Mouse (Mus musculus) hindbrain, embryonic 11.5 days (tissue): Measurements from ENCODE around the gene Prkag2. TPM values are rescaled to one million over a fixed set of nuclear protein-coding genes. Genes with fewer than 3 reads are reported as not detected.

ENCODE experiments used
- ATAC-seq: fragments of 200-750 bp; cut with Nextera tagmentation; 2 replicates; pipeline ENCODE4 v1.8.0; 2017; ENCODE audit warnings: mild to moderate bottlenecking, moderate TSS enrichment, moderate library complexity; ENCODE audit not compliant: low FRiP score
- DNase-seq: peaks from one replicate; pipeline ENCODE4 v3.0.0-alpha.2; 2015; ENCODE audit warnings: low spot score
- H3K27ac ChIP-seq: fragments of 300-500 bp; sonication (generic); 2 replicates; pipeline ENCODE4 v1.5.1; 2014; ENCODE audit warnings: mild to moderate bottlenecking, low read depth, low read length
- H3K27me3 ChIP-seq: fragments of 300-500 bp; sonication (generic); 2 replicates; pipeline ENCODE4 v1.6.1; 2014; ENCODE audit warnings: mild to moderate bottlenecking, low read length, moderate library complexity, mixed read lengths; ENCODE audit not compliant: control insufficient read depth, insufficient read depth
- H3K36me3 ChIP-seq: fragments of 300-500 bp; sonication (generic); 2 replicates; pipeline ENCODE4 v1.6.1; 2014; ENCODE audit warnings: mild to moderate bottlenecking, low read length, moderate library complexity, mixed read lengths; ENCODE audit not compliant: control insufficient read depth, insufficient read depth
- H3K4me1 ChIP-seq: fragments of 300-500 bp; sonication (generic); replicated peaks from 2 replicates; pipeline ENCODE4 v1.6.1; 2014; ENCODE audit warnings: low read length, mixed read lengths; ENCODE audit not compliant: control insufficient read depth, insufficient read depth
- H3K4me2 ChIP-seq: fragments of 300-500 bp; sonication (generic); replicated peaks from 2 replicates; pipeline ENCODE4 v1.6.1; 2014; ENCODE audit warnings: mild to moderate bottlenecking, low read depth, low read length
- H3K4me3 ChIP-seq: fragments of 300-500 bp; sonication (generic); 2 replicates; pipeline ENCODE4 v1.5.1; 2014; ENCODE audit warnings: low read depth, low read length
- H3K9ac ChIP-seq: fragments of 300-500 bp; sonication (generic); 2 replicates; pipeline ENCODE4 v1.6.1; 2014; ENCODE audit warnings: low read depth, low read length
- H3K9me3 ChIP-seq: fragments of 300-500 bp; sonication (generic); 2 replicates; pipeline ENCODE4 v1.6.1; 2016; ENCODE audit warnings: low read length; ENCODE audit not compliant: control insufficient read depth
- WGBS: fragments of 180-500 bp; shearing (Covaris S2); extraction: QIAGEN DNeasy Blood & Tissue Kit; methylation state at CpG from one replicate; pipeline ENCODE4 v1.1.7; 2014; 5-methylcytosine and 5-hydroxymethylcytosine counted together
- polyA plus RNA-seq: library from polyadenylated mRNA; unstranded; fragments of >200 nt; fragmentation: Nextera tagmentation; extraction: Ambion mirVana; gene quantifications from 2 replicates; pipeline ENCODE4 v1.2.1, GENCODE M21; 2014

Prkag2 gene
- polyA plus RNA-seq, 1 experiment from 2014 or later = 56.7 TPM

DNA sequence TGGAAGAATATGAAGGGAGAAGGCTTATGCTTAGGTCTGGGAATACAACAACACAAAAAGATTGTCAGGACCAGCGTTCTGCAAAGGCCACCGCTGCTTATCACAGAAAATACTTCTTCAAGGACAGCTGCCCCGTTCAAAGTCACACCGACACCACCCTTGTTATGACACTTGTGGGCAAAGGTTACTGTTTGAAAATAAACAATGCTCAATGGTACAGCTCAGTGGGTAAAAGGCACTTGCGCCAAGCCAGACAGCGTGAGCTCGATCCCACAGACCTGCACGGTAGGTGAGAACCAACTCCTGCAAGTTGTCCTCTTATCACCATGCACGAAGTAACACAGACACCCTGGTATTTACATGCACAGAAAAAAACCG, 120.5 kb downstream of the Prkag2 start:
- Histone ChIP-seq H3K4me1 (no peaks in the 10 kb centered on the region), H3K9ac (no peak overlapping the region), H3K27me3 (no peaks in the 10 kb centered on the region), H3K9me3 (no peaks in the 10 kb centered on the region), H3K4me3 (no peak overlapping the region), H3K36me3 (no peaks in the 10 kb centered on the region), H3K4me2 (no peak overlapping the region), H3K27ac (no peak overlapping the region)
- DNase-seq (no peak), ATAC-seq (no peak)
- 86% methylated on average over 10 of the region's 10 CpGs for WGBS

- Histone ChIP-seq H3K9ac (no peak overlapping the region), H3K27ac (no peak overlapping the region), H3K4me2 (no peak overlapping the region), H3K4me1 (no peaks in the 10 kb centered on the region), H3K4me3 (no peak overlapping the region), H3K36me3 (no peaks in the 10 kb centered on the region), H3K27me3 (no peaks in the 10 kb centered on the region), H3K9me3 (no peaks in the 10 kb centered on the region)
- 52% methylated on average over 4 of the region's 4 CpGs for WGBS
- no peak for DNase-seq
- ATAC-seq = no peak
These were observed 121.0 kb downstream of the Prkag2 start for GRCm38 (mm10) chr5:24979312-24979967.

DNA sequence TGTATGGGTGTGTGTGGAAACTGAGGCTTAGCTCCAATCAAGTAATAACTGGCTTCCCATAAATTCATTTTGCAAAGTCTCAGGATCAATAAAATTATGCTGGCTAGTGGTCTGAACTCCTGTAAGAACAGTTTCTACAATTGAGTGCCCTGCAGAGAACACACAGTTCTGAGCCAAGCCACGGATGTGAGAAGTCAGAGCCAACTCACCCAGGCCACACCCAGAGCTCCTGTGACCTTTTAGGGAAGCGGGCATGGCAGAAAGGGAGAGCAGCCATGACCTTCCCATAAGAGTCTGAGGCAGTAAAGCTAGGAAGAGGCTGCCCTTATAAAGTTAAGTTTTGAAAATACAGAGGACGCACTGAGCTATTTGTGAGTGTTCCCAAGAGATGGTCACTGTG, 123.5 kb downstream of the Prkag2 start:
- DNase-seq = no peak
- Histone ChIP-seq H3K4me1 (no peaks in the 10 kb centered on the region), H3K36me3 (no peaks in the 10 kb centered on the region), H3K27me3 (no peaks in the 10 kb centered on the region), H3K9ac (no peak overlapping the region), H3K9me3 (no peaks in the 10 kb centered on the region), H3K27ac (no peak overlapping the region), H3K4me3 (no peak overlapping the region), H3K4me2 (no peak overlapping the region)
- 77% methylated on average over 3 of the region's 3 CpGs for WGBS
- no peak for ATAC-seq

- no peaks in the 10 kb centered on the region for H3K9me3 ChIP-seq
- no peak overlapping the region for H3K27ac ChIP-seq
- DNase-seq (no peak), ATAC-seq (no peak)
- WGBS = 60% methylated on average over 12 of the region's 12 CpGs
- H3K4me3 ChIP-seq = no peak overlapping the region
- H3K4me2 ChIP-seq = no peak overlapping the region
- H3K9ac ChIP-seq = no peak overlapping the region
- H3K36me3 ChIP-seq = no peaks in the 10 kb centered on the region
- H3K27me3 ChIP-seq = no peaks in the 10 kb centered on the region
- H3K4me1 ChIP-seq = no peaks in the 10 kb centered on the region
These were observed 124.2 kb downstream of the Prkag2 start for GRCm38 (mm10) chr5:24976236-24976635.

DNA sequence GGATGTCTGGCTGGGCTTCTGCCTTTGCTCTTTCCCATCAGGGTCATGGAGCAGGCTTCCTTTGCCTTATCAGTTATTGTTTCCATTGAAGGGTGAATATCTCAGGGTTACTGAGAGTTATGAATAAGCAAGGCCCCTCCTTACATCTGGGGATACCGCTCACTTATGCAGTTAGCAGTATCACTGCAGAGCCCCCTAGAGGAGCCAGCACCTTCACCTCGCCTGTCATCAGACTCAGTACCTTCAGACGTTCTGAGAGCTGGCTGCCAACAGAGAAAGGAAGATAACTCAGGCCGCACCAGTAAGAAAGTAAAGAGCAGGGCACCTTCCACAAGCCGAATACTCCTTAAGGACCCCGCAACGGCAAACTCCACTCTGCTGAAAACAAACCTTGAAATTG, 125.3 kb downstream of the Prkag2 start:
- Histone ChIP-seq H3K4me1 (no peaks in the 10 kb centered on the region), H3K27me3 (no peaks in the 10 kb centered on the region), H3K9me3 (no peaks in the 10 kb centered on the region), H3K4me2 (no peak overlapping the region), H3K4me3 (no peak overlapping the region), H3K36me3 (no peaks in the 10 kb centered on the region), H3K9ac (no peak overlapping the region), H3K27ac (no peak overlapping the region)
- ATAC-seq (no peak), DNase-seq (no peak)
- 71% methylated on average over 7 of the region's 7 CpGs for WGBS

GRCm38 (mm10) chr5:24973672-24974225, 126.7 kb downstream of the Prkag2 start:
- WGBS = 82% methylated on average over 9 of the region's 9 CpGs
- ATAC-seq (no peak), DNase-seq (no peak)
- no peaks in the 10 kb centered on the region for H3K27me3 ChIP-seq
- no peaks in the 10 kb centered on the region for H3K36me3 ChIP-seq
- H3K4me1 ChIP-seq = no peaks in the 10 kb centered on the region
- no peak overlapping the region for H3K9ac ChIP-seq
- no peak overlapping the region for H3K4me3 ChIP-seq
- no peak overlapping the region for H3K27ac ChIP-seq
- no peaks in the 10 kb centered on the region for H3K9me3 ChIP-seq
- H3K4me2 ChIP-seq = no peak overlapping the region

DNA sequence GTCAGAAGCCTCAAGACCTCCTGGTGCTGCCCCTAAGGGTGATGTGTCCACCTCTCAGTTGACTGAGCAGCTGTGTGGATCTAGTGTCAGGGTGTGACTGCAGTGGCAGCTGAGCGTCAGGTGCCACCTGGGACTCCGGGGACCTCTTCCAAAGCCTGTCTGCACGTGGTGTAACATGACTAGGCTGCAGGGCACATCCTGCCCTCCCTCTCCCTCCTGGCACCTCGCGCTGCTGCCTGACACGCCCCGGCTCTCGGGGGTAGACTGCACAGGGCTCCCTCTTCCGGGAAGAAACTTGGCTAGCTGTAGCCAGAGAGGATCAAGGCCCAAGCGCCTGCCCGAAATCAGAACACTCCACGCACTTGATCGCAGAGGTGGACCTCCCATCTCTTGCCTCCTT, 127.2 kb downstream of the Prkag2 start:
- Histone ChIP-seq H3K4me3 (no peak overlapping the region), H3K27me3 (no peaks in the 10 kb centered on the region), H3K9me3 (no peaks in the 10 kb centered on the region), H3K27ac (no peak overlapping the region), H3K4me2 (no peak overlapping the region), H3K9ac (no peak overlapping the region), H3K4me1 (no peaks in the 10 kb centered on the region), H3K36me3 (no peaks in the 10 kb centered on the region)
- 79% methylated on average over 13 of the region's 13 CpGs for WGBS
- DNase-seq (no peak), ATAC-seq (no peak)

- Histone ChIP-seq H3K27me3 (no peaks in the 10 kb centered on the region), H3K4me1 (no peaks in the 10 kb centered on the region), H3K9me3 (no peaks in the 10 kb centered on the region), H3K27ac (no peak overlapping the region), H3K9ac (no peak overlapping the region), H3K36me3 (no peaks in the 10 kb centered on the region), H3K4me3 (no peak overlapping the region), H3K4me2 (no peak overlapping the region)
- WGBS = 93% methylated on average over 8 of the region's 8 CpGs
- ATAC-seq (no peak), DNase-seq (no peak)
These were observed 129.7 kb downstream of the Prkag2 start for GRCm38 (mm10) chr5:24970552-24971275.
